Comparison of ENCODE assay signal across 24 mouse cellular contexts in genomic region chr6:72113093-72113702, GRCm38 (mm10). TPM values are rescaled to one million over a fixed set of nuclear protein-coding genes. Genes with fewer than 3 reads are reported as not detected.
DNase-seq lines count a peak whose midpoint lies in the region; ATAC-seq and TF ChIP-seq lines count a peak whose summit lies in the region.
"Had no signal": no experiment of that assay in that cellular context is flagged by ENCODE, and none has a peak within 500 bp of the region (broad histone marks: within the 10 kb centered on the region; RNA-seq: fewer than 3 reads in every experiment).

No protein-coding gene starts in this region.

- 93% methylated on average over 2 of the region's 2 CpGs for WGBS in midbrain, embryonic 15.5 days

- H3K27ac ChIP-seq in left cerebral cortex, adult 2 months, result peak overlapping the region; percentile 48; the same call in 1 of the 2 replicates
- no peak overlapping the region for H3K27ac ChIP-seq in midbrain, embryonic 15.5 days
- H3K27ac ChIP-seq: embryonic facial prominence, embryonic 15.5 days; forebrain, embryonic 12.5 days; forebrain, embryonic 15.5 days; heart, embryonic 15.5 days; hindbrain, embryonic 14.5 days; hindbrain, postnatal 0 days had no signal

- no peaks in the 10 kb centered on the region for H3K36me3 ChIP-seq in midbrain, embryonic 15.5 days (replicated peaks)
- H3K36me3 ChIP-seq: embryonic facial prominence, embryonic 12.5 days; embryonic facial prominence, embryonic 15.5 days; forebrain, embryonic 12.5 days; forebrain, embryonic 15.5 days; heart, embryonic 12.5 days; heart, embryonic 15.5 days had no signal

- H3K9ac ChIP-seq in midbrain, embryonic 15.5 days, result no peak overlapping the region
- H3K9ac ChIP-seq: embryonic facial prominence, embryonic 15.5 days; forebrain, embryonic 12.5 days; forebrain, embryonic 15.5 days; heart, embryonic 12.5 days; heart, embryonic 15.5 days; hindbrain, embryonic 14.5 days had no signal

- no peak overlapping the region for H3K4me2 ChIP-seq in midbrain, embryonic 15.5 days
- H3K4me2 ChIP-seq: embryonic facial prominence, embryonic 15.5 days; forebrain, embryonic 12.5 days; forebrain, embryonic 15.5 days; heart, embryonic 12.5 days; heart, embryonic 15.5 days; hindbrain, embryonic 14.5 days had no signal

- H3K4me1 ChIP-seq in midbrain, embryonic 15.5 days, result peaks cover 11% of the 10 kb centered on the region

- no peaks in the 10 kb centered on the region for H3K27me3 ChIP-seq in midbrain, embryonic 15.5 days (replicated peaks)
- H3K27me3 ChIP-seq: embryonic facial prominence, embryonic 12.5 days; embryonic facial prominence, embryonic 15.5 days; forebrain, embryonic 12.5 days; forebrain, embryonic 15.5 days; heart, embryonic 12.5 days; heart, embryonic 15.5 days had no signal

- TF ChIP-seq CTCF in left cerebral cortex, adult 2 months (IDR thresholded peaks at IDR 0.05), result no peak

- intact Hi-C loops in left cerebral cortex, adult 2 months (cut with DNase I), result no loop called here

- ATAC-seq in CD4-positive, CD25-positive, alpha-beta regulatory T cell, adult 4 months, result peak; percentile 32
- ATAC-seq in midbrain, embryonic 15.5 days (replicated peaks), result no peak
- ATAC-seq: forebrain, embryonic 15.5 days; hindbrain, postnatal 0 days; intestine, postnatal 0 days had no signal

- DNase-seq in left cerebral cortex, adult 2 months (ENCODE audit: extremely low spot score in 1 of 2, low spot score in 2 of 2), result no peak
- DNase-seq in left cerebral cortex, adult 11 months (ENCODE audit: low spot score), result no peak
- peak; percentile 15 for DNase-seq in induced T-regulatory cell, adult 2 months (ENCODE audit: low read depth)
- no peak for DNase-seq in urinary bladder, postnatal 14 days (ENCODE audit: low spot score)
- DNase-seq: adrenal gland, adult 2 months; adrenal gland, postnatal 14 days; cerebellum, adult 11 months; cerebellum, adult 2 months; cerebellum, adult 9-11 months; cerebellum, postnatal 25 days; heart, adult 11 months; heart, postnatal 4 days had no signal

- no peak overlapping the region for H3K4me3 ChIP-seq in left cerebral cortex, adult 2 months
- H3K4me3 ChIP-seq in midbrain, embryonic 15.5 days, result no peak overlapping the region
- H3K4me3 ChIP-seq: embryonic facial prominence, embryonic 12.5 days; embryonic facial prominence, embryonic 15.5 days; forebrain, embryonic 12.5 days; forebrain, embryonic 15.5 days; heart, embryonic 12.5 days; heart, embryonic 15.5 days had no signal

- H3K9me3 ChIP-seq in midbrain, embryonic 15.5 days, result no peaks in the 10 kb centered on the region
- H3K9me3 ChIP-seq: embryonic facial prominence, embryonic 12.5 days; embryonic facial prominence, embryonic 15.5 days; forebrain, embryonic 12.5 days; forebrain, embryonic 15.5 days; G1E; heart, embryonic 12.5 days; heart, embryonic 15.5 days had no signal

RNA-seq across cellular contexts. Expression of gene St3gal5, which starts 15.8 kb away (rescaled TPM):
- 100 to 1,000 TPM; 162 to 163 TPM for total RNA-seq in left cerebral cortex, adult 2 months (2021)
- 1 to 10 TPM in 1 of 2 experiments, under 1 TPM in 1; 0.66 to 1.1 TPM for polyA plus RNA-seq in CD4-positive, CD25-positive, alpha-beta regulatory T cell, adult 4 months (2017; shearing (Covaris generic))
- polyA plus RNA-seq in midbrain, embryonic 15.5 days (2015; fragmentation: Nextera tagmentation; extraction: Ambion mirVana), result 54.7 and 62.1 TPM in 2 replicates

Comparison
In these comparisons a context has a peak if more than half of its experiments do, and no peak if none do; other contexts are left out.
1. RNA of gene St3gal5, which starts 15.8 kb away (polyA plus RNA-seq): 54.7 to 62.1 TPM in midbrain, embryonic 15.5 days; 0.66 to 1.1 TPM in CD4-positive, CD25-positive, alpha-beta regulatory T cell, adult 4 months; every median in the first group is over 10 times any median in the second.